Mouse (Mus musculus): Measurements from ENCODE around the gene Ubxn4. TPM values are rescaled to one million over a fixed set of nuclear protein-coding genes. Genes with fewer than 3 reads are reported as not detected.
"Not testable (repeated sequence)": the region's sequence is repeated elsewhere in the genome, so short reads cannot be mapped to it uniquely, and the experiment has no call there.

Gene Ubxn4
- polyA plus RNA-seq, 1 experiment from 2014 or later, result 88.1 TPM

- Histone ChIP-seq H3K9ac (no peak overlapping the region), H3K9me3 (peaks cover 4% of the 10 kb centered on the region; the same call in 1 of the 2 replicates), H3K27ac (no peak overlapping the region), H3K36me3 (peaks cover 69% of the 10 kb centered on the region), H3K27me3 (no peaks in the 10 kb centered on the region), H3K4me3 (no peak overlapping the region), H3K4me1 (replicated peaks) (no peaks in the 10 kb centered on the region), H3K4me2 (no peak overlapping the region)
- no peak for ATAC-seq (ENCODE audit: low FRiP score)
- WGBS, result 95% methylated on average over 3 of the region's 3 CpGs
Observed at GRCm38 (mm10) chr1:128281753-128282152, 38.0 kb downstream of the Ubxn4 start.

GRCm38 (mm10) chr1:128282924-128283323 is 39.2 kb downstream of the Ubxn4 start:
- peaks cover 4% of the 10 kb centered on the region; the same call in 1 of the 2 replicates for H3K9me3 ChIP-seq
- 94% methylated on average over 3 of the region's 3 CpGs for WGBS

GRCm38 (mm10) chr1:128284157-128284690 is 40.5 kb downstream of the Ubxn4 start:
- H3K9ac ChIP-seq, result no peak overlapping the region
- ATAC-seq (ENCODE audit: low FRiP score), result no peak

More at GRCm38 (mm10) chr1:128282924-128283323, 39.2 kb downstream of the Ubxn4 start:
- no peaks in the 10 kb centered on the region for H3K27me3 ChIP-seq
- no peaks in the 10 kb centered on the region for H3K4me1 ChIP-seq (replicated peaks)
- H3K27ac ChIP-seq, result no peak overlapping the region
- no peak for ATAC-seq (ENCODE audit: low FRiP score)
- no peak overlapping the region for H3K4me3 ChIP-seq
- H3K9ac ChIP-seq, result no peak overlapping the region
- H3K4me2 ChIP-seq, result no peak overlapping the region
- peaks cover 57% of the 10 kb centered on the region for H3K36me3 ChIP-seq

GRCm38 (mm10) chr1:128285136-128285535 is 41.4 kb downstream of the Ubxn4 start:
- H3K27me3 ChIP-seq, result no peaks in the 10 kb centered on the region
- H3K4me2 ChIP-seq, result no peak overlapping the region
- 82% methylated on average over 9 of the region's 9 CpGs for WGBS
- no peak overlapping the region for H3K9ac ChIP-seq
- H3K4me1 ChIP-seq (replicated peaks), result no peaks in the 10 kb centered on the region
- H3K27ac ChIP-seq, result no peak overlapping the region
- no peak for ATAC-seq (ENCODE audit: low FRiP score)
- peaks cover 4% of the 10 kb centered on the region; the same call in 1 of the 2 replicates for H3K9me3 ChIP-seq
- H3K36me3 ChIP-seq, result peaks cover 35% of the 10 kb centered on the region
- H3K4me3 ChIP-seq, result no peak overlapping the region

More at GRCm38 (mm10) chr1:128284157-128284690, 40.5 kb downstream of the Ubxn4 start:
- Histone ChIP-seq H3K4me1 (replicated peaks) (no peaks in the 10 kb centered on the region), H3K27ac (no peak overlapping the region), H3K4me2 (no peak overlapping the region), H3K36me3 (peaks cover 44% of the 10 kb centered on the region), H3K4me3 (no peak overlapping the region), H3K9me3 (peaks cover 4% of the 10 kb centered on the region; the same call in 1 of the 2 replicates), H3K27me3 (no peaks in the 10 kb centered on the region)
- WGBS, result 91% methylated on average over 8 of the region's 8 CpGs

GRCm38 (mm10) chr1:128290295-128290694 is 46.5 kb downstream of the Ubxn4 start:
- 82% methylated on average over 5 of the region's 5 CpGs for WGBS
- no peaks in the 10 kb centered on the region for H3K4me1 ChIP-seq (replicated peaks)
- H3K9ac ChIP-seq, result no peak overlapping the region
- no peak overlapping the region for H3K4me2 ChIP-seq
- no peak overlapping the region for H3K4me3 ChIP-seq
- ATAC-seq (ENCODE audit: low FRiP score), result no peak
- H3K36me3 ChIP-seq, result no peaks in the 10 kb centered on the region
- no peaks in the 10 kb centered on the region for H3K9me3 ChIP-seq
- no peaks in the 10 kb centered on the region for H3K27me3 ChIP-seq
- no peak overlapping the region for H3K27ac ChIP-seq

- Histone ChIP-seq H3K4me3 (no peak overlapping the region), H3K9me3 (no peaks in the 10 kb centered on the region), H3K9ac (no peak overlapping the region), H3K27ac (no peak overlapping the region), H3K36me3 (no peaks in the 10 kb centered on the region), H3K4me2 (no peak overlapping the region), H3K4me1 (replicated peaks) (no peaks in the 10 kb centered on the region), H3K27me3 (no peaks in the 10 kb centered on the region)
- 91% methylated on average over 12 of the region's 12 CpGs for WGBS
- ATAC-seq (ENCODE audit: low FRiP score), result no peak
Observed at GRCm38 (mm10) chr1:128293524-128293923, 49.8 kb downstream of the Ubxn4 start.

- no peak overlapping the region for H3K4me3 ChIP-seq
- ATAC-seq (ENCODE audit: low FRiP score), result no peak
- H3K36me3 ChIP-seq, result no peaks in the 10 kb centered on the region
Observed at GRCm38 (mm10) chr1:128295296-128295695, 51.5 kb downstream of the Ubxn4 start.

GRCm38 (mm10) chr1:128295717-128296528 is 52.2 kb downstream of the Ubxn4 start:
- WGBS, result 75% methylated on average over 5 of the region's 5 CpGs
- Histone ChIP-seq H3K4me1 (replicated peaks) (no peaks in the 10 kb centered on the region), H3K4me2 (no peak overlapping the region), H3K9me3 (no peaks in the 10 kb centered on the region), H3K9ac (no peak overlapping the region), H3K27me3 (no peaks in the 10 kb centered on the region), H3K4me3 (no peak overlapping the region), H3K27ac (no peak overlapping the region), H3K36me3 (no peaks in the 10 kb centered on the region)
- no peak for ATAC-seq (ENCODE audit: low FRiP score)

More at GRCm38 (mm10) chr1:128295296-128295695, 51.5 kb downstream of the Ubxn4 start:
- H3K27ac ChIP-seq, result no peak overlapping the region
- H3K9me3 ChIP-seq, result no peaks in the 10 kb centered on the region
- no peaks in the 10 kb centered on the region for H3K27me3 ChIP-seq
- no peak overlapping the region for H3K4me2 ChIP-seq
- H3K4me1 ChIP-seq (replicated peaks), result no peaks in the 10 kb centered on the region
- WGBS, result 79% methylated on average over 8 of the region's 8 CpGs
- H3K9ac ChIP-seq, result no peak overlapping the region

- Histone ChIP-seq H3K27me3 (no peaks in the 10 kb centered on the region), H3K36me3 (no peaks in the 10 kb centered on the region), H3K4me2 (no peak overlapping the region), H3K9ac (no peak overlapping the region), H3K27ac (no peak overlapping the region), H3K9me3 (no peaks in the 10 kb centered on the region), H3K4me1 (replicated peaks) (no peaks in the 10 kb centered on the region), H3K4me3 (no peak overlapping the region)
- ATAC-seq (ENCODE audit: low FRiP score), result peak; percentile 54
- WGBS, result 83% methylated on average over 16 of the region's 16 CpGs
Observed at GRCm38 (mm10) chr1:128303900-128304299, 60.1 kb downstream of the Ubxn4 start.

- H3K4me3 ChIP-seq, result no peak overlapping the region
- ATAC-seq (ENCODE audit: low FRiP score), result no peak
- no peaks in the 10 kb centered on the region for H3K4me1 ChIP-seq (replicated peaks)
- H3K9ac ChIP-seq, result no peak overlapping the region
- no peaks in the 10 kb centered on the region for H3K9me3 ChIP-seq
- WGBS, result 79% methylated on average over 3 of the region's 3 CpGs
- no peaks in the 10 kb centered on the region for H3K27me3 ChIP-seq
- H3K36me3 ChIP-seq, result no peaks in the 10 kb centered on the region
- H3K27ac ChIP-seq, result no peak overlapping the region
- no peak overlapping the region for H3K4me2 ChIP-seq
Observed at GRCm38 (mm10) chr1:128309043-128309442, 65.3 kb downstream of the Ubxn4 start.

GRCm38 (mm10) chr1:128314665-128315064 is 70.9 kb downstream of the Ubxn4 start:
- Histone ChIP-seq H3K27ac (no peak overlapping the region), H3K9ac (no peak overlapping the region), H3K4me3 (no peak overlapping the region), H3K36me3 (no peaks in the 10 kb centered on the region), H3K4me2 (no peak overlapping the region), H3K4me1 (replicated peaks) (no peaks in the 10 kb centered on the region), H3K27me3 (no peaks in the 10 kb centered on the region), H3K9me3 (no peaks in the 10 kb centered on the region)
- no peak for ATAC-seq (ENCODE audit: low FRiP score)
- 81% methylated on average over 4 of the region's 4 CpGs for WGBS

GRCm38 (mm10) chr1:128319266-128319665 is 75.5 kb downstream of the Ubxn4 start:
- WGBS, result 89% methylated on average over 6 of the region's 6 CpGs
- H3K9ac ChIP-seq; H3K36me3 ChIP-seq; H3K9me3 ChIP-seq; H3K27me3 ChIP-seq; ATAC-seq (ENCODE audit: low FRiP score); H3K4me2 ChIP-seq; H3K4me1 ChIP-seq (replicated peaks); H3K4me3 ChIP-seq; H3K27ac ChIP-seq: not testable (repeated sequence)
